Mouse (Mus musculus): ENCODE data around the gene Tia1. TPM values are rescaled to one million over a fixed set of nuclear protein-coding genes. Genes with fewer than 3 reads are reported as not detected.

Tia1 gene
- polyA plus RNA-seq, 1 experiment from 2014 or later, result 401 TPM

GRCm38 (mm10) chr6:86403728-86404099 is 305 bp upstream of the Tia1 start:
- Histone ChIP-seq H3K4me3 (peak overlapping the region; percentile 52), H3K27ac (replicated peaks) (peak overlapping the region; percentile 99), H3K4me1 (peaks cover 26% of the 10 kb centered on the region), H3K4me2 (replicated peaks) (peak overlapping the region; percentile 48), H3K27me3 (no peaks in the 10 kb centered on the region), H3K36me3 (peaks cover 2% of the 10 kb centered on the region; the same call in 1 of the 2 replicates), H3K9me3 (no peaks in the 10 kb centered on the region), H3K9ac (replicated peaks) (peak overlapping the region; percentile 83)
- peak; percentile 75 for ATAC-seq (replicated peaks)
- WGBS, result under 1% methylated on average over 15 of the region's 15 CpGs

GRCm38 (mm10) chr6:86404996-86405395 is 977 bp downstream of the Tia1 start:
- H3K9me3 ChIP-seq, result no peaks in the 10 kb centered on the region

DNA sequence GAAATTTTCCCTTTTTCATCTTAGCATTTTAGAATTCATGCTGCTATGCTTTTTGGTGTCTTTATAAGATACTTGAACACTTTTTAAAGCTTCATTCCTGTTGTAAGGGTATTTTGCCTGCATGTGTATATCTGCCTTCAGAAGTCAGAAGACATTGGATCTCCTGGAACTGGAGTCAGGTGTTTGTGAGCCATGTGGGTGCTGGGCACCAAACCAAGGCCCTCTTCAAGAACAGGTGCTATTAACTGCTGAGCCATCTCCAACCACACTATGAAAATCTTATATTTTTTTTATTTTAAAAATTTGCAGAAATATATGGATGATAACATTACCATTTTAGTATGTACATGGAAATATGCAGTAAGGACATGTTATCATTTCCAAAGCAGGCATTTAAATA is 2.3 kb downstream of the Tia1 start:
- no peak overlapping the region for H3K27ac ChIP-seq (replicated peaks)
- no peaks in the 10 kb centered on the region for H3K27me3 ChIP-seq
- H3K9ac ChIP-seq (replicated peaks), result peak overlapping the region; percentile 41
- H3K4me3 ChIP-seq, result peak overlapping the region; percentile 52
- no peaks in the 10 kb centered on the region for H3K9me3 ChIP-seq
- H3K4me1 ChIP-seq, result peaks cover 34% of the 10 kb centered on the region
- H3K4me2 ChIP-seq (replicated peaks), result peak overlapping the region; percentile 70
- H3K36me3 ChIP-seq, result peaks cover 2% of the 10 kb centered on the region; the same call in 1 of the 2 replicates
- no peak for ATAC-seq (replicated peaks)

More at GRCm38 (mm10) chr6:86404996-86405395, 977 bp downstream of the Tia1 start:
- ATAC-seq (replicated peaks), result no peak
- Histone ChIP-seq H3K4me1 (peaks cover 33% of the 10 kb centered on the region), H3K4me2 (replicated peaks) (peak overlapping the region; percentile 70), H3K36me3 (peaks cover 2% of the 10 kb centered on the region; the same call in 1 of the 2 replicates), H3K27ac (replicated peaks) (peak overlapping the region; percentile 99), H3K4me3 (peak overlapping the region; percentile 52), H3K9ac (replicated peaks) (peak overlapping the region; percentile 83), H3K27me3 (no peaks in the 10 kb centered on the region)
- under 1% methylated on average over 11 of the region's 11 CpGs for WGBS

DNA sequence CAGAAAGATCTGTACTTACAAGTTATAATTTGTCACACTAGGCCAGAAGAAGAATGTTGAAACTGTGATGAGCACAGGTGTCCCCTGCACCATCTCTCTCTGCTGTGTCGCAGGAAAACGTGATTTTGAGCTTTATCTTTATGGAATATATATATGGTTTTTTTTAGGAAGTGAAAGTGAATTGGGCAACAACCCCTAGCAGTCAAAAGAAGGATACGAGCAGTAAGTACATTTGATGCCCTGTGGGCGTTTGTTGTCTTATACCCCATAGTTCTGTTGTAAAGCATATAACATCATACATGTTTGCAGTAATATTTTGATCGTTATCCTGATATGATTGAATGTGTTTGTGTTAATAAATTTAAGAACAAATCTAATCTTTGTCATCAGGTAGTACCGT is 14.7 kb downstream of the Tia1 start:
- no peak for ATAC-seq (replicated peaks)

GRCm38 (mm10) chr6:86419239-86419638 is 15.2 kb downstream of the Tia1 start:
- no peak overlapping the region for H3K9ac ChIP-seq (replicated peaks)
- H3K27ac ChIP-seq (replicated peaks), result no peak overlapping the region
- no peaks in the 10 kb centered on the region for H3K4me1 ChIP-seq
- no peaks in the 10 kb centered on the region for H3K27me3 ChIP-seq
- no peak for ATAC-seq (replicated peaks)
- H3K4me3 ChIP-seq, result no peak overlapping the region
- H3K9me3 ChIP-seq, result no peaks in the 10 kb centered on the region
- 87% methylated on average over 3 of the region's 3 CpGs for WGBS
- peaks cover 81% of the 10 kb centered on the region for H3K36me3 ChIP-seq
- H3K4me2 ChIP-seq (replicated peaks), result no peak overlapping the region

More for the DNA sequence above, 14.7 kb downstream of the Tia1 start:
- Histone ChIP-seq H3K4me1 (no peaks in the 10 kb centered on the region), H3K36me3 (peaks cover 83% of the 10 kb centered on the region), H3K9me3 (no peaks in the 10 kb centered on the region), H3K4me3 (no peak overlapping the region), H3K27me3 (no peaks in the 10 kb centered on the region), H3K27ac (replicated peaks) (no peak overlapping the region), H3K9ac (replicated peaks) (no peak overlapping the region), H3K4me2 (replicated peaks) (no peak overlapping the region)
- 93% methylated on average over 6 of the region's 6 CpGs for WGBS

DNA sequence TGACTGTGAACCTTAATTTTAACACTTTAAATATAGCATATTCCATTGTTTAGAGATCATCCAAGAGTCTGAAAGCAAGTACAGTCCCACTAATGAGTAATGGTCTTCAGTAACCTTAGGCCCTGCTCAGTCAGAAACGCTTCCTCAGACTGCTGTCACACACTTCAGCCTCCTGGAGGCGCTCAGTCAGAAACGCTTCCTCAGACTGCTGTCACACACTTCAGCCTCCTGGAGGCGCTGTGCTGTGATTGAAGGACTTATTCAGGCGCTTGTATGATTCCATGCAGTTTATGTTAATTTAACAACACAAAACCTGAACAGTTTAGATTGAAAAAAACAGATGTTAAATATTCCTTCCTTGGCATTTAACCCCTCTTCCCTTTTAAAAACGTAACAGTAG is 16.5 kb downstream of the Tia1 start:
- H3K9me3 ChIP-seq, result no peaks in the 10 kb centered on the region
- 73% methylated on average over 6 of the region's 6 CpGs for WGBS
- H3K27me3 ChIP-seq, result no peaks in the 10 kb centered on the region
- H3K27ac ChIP-seq (replicated peaks), result no peak overlapping the region
- H3K9ac ChIP-seq (replicated peaks), result no peak overlapping the region
- no peak overlapping the region for H3K4me2 ChIP-seq (replicated peaks)
- no peaks in the 10 kb centered on the region for H3K4me1 ChIP-seq
- H3K36me3 ChIP-seq, result peaks cover 83% of the 10 kb centered on the region
- no peak for ATAC-seq (replicated peaks)
- no peak overlapping the region for H3K4me3 ChIP-seq

- Histone ChIP-seq H3K27me3 (no peaks in the 10 kb centered on the region), H3K9ac (replicated peaks) (no peak within 1 kb of the TSS), H3K4me2 (replicated peaks) (no peak within 1 kb of the TSS), H3K9me3 (no peaks in the 10 kb centered on the region), H3K4me3 (no peak within 1 kb of the TSS), H3K27ac (replicated peaks) (no peak within 1 kb of the TSS), H3K4me1 (no peaks in the 10 kb centered on the region), H3K36me3 (peaks cover 81% of the 10 kb centered on the region)
- 96% methylated on average over 1 of the region's 1 CpGs for WGBS
- no peak for ATAC-seq (replicated peaks)
Measured at GRCm38 (mm10) chr6:86426358-86426757, 22.3 kb downstream of the Tia1 start, which contains the start of gene Gm44790. Gm44790 (plus strand) TSS chr6:86426658.

DNA sequence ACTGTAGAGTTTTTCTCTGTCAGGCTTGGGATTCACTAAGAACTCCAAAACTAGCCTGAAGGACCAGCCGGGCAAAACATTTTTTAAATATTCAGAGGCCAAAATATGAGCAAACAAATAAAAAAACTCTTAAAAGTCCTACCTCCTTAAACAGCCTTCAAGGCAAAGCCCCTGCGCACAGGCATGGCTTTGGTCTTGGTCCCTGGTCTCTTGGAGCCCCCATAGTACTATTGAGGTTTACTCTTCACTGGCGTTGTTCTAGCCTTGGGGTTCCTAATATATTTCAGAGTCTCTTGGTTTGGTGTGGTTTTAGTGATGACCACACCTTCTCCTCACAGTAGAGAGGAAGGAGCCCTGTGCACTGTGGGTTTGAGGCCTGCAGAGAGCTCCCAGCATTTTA is 27.5 kb downstream of the Tia1 start:
- Histone ChIP-seq H3K4me1 (no peaks in the 10 kb centered on the region), H3K4me3 (no peak overlapping the region), H3K27me3 (no peaks in the 10 kb centered on the region), H3K27ac (replicated peaks) (no peak overlapping the region), H3K36me3 (peaks cover 87% of the 10 kb centered on the region), H3K4me2 (replicated peaks) (no peak overlapping the region), H3K9ac (replicated peaks) (no peak overlapping the region), H3K9me3 (no peaks in the 10 kb centered on the region)
- ATAC-seq (replicated peaks), result no peak
- 94% methylated on average over 3 of the region's 3 CpGs for WGBS

GRCm38 (mm10) chr6:86433696-86434095 is 29.7 kb downstream of the Tia1 start:
- H3K27ac ChIP-seq (replicated peaks), result no peak overlapping the region
- H3K4me2 ChIP-seq (replicated peaks), result no peak overlapping the region
- H3K9ac ChIP-seq (replicated peaks), result no peak overlapping the region
- no peaks in the 10 kb centered on the region for H3K9me3 ChIP-seq
- peaks cover 71% of the 10 kb centered on the region for H3K36me3 ChIP-seq
- ATAC-seq (replicated peaks), result no peak
- H3K4me1 ChIP-seq, result peaks cover 4% of the 10 kb centered on the region
- WGBS, result 93% methylated on average over 1 of the region's 1 CpGs
- no peaks in the 10 kb centered on the region for H3K27me3 ChIP-seq
- no peak overlapping the region for H3K4me3 ChIP-seq

GRCm38 (mm10) chr6:86437711-86438110 is 33.7 kb downstream of the Tia1 start:
- Histone ChIP-seq H3K27me3 (no peaks in the 10 kb centered on the region), H3K9ac (replicated peaks) (peak overlapping the region; percentile 91), H3K9me3 (no peaks in the 10 kb centered on the region), H3K4me1 (peaks cover 16% of the 10 kb centered on the region), H3K4me2 (replicated peaks) (peak overlapping the region; percentile 90), H3K27ac (replicated peaks) (peak overlapping the region; percentile 94), H3K4me3 (peak overlapping the region; percentile 97), H3K36me3 (peaks cover 41% of the 10 kb centered on the region)
- WGBS, result 2% methylated on average over 14 of the region's 14 CpGs
- 0 out of 2 replicates have a peak, but pooled peaks have one; percentile 24 for ATAC-seq (replicated peaks)

GRCm38 (mm10) chr6:86438272-86439118 is 34.5 kb downstream of the Tia1 start, which contains the start of gene C87436:
C87436 (plus strand) TSS chr6:86438374.
- Histone ChIP-seq H3K4me2 (replicated peaks) (peak within 1 kb of the TSS; percentile 90), H3K36me3 (peaks cover 36% of the 10 kb centered on the region), H3K4me3 (peak within 1 kb of the TSS; percentile 97), H3K9ac (replicated peaks) (peak within 1 kb of the TSS; percentile 91), H3K9me3 (no peaks in the 10 kb centered on the region), H3K4me1 (peaks cover 16% of the 10 kb centered on the region), H3K27ac (replicated peaks) (peak within 1 kb of the TSS; percentile 94), H3K27me3 (no peaks in the 10 kb centered on the region)
- under 1% methylated on average over 59 of the region's 59 CpGs for WGBS
- ATAC-seq (replicated peaks), result peak; percentile 95

- Histone ChIP-seq H3K9ac (replicated peaks) (peak overlapping the region; percentile 91), H3K4me2 (replicated peaks) (peak overlapping the region; percentile 90), H3K27ac (replicated peaks) (peak overlapping the region; percentile 94), H3K27me3 (no peaks in the 10 kb centered on the region), H3K4me1 (peaks cover 16% of the 10 kb centered on the region), H3K4me3 (peak overlapping the region; percentile 97), H3K9me3 (no peaks in the 10 kb centered on the region), H3K36me3 (peaks cover 38% of the 10 kb centered on the region)
- ATAC-seq (replicated peaks), result no peak
- WGBS, result 5% methylated on average over 13 of the region's 13 CpGs
Measured at GRCm38 (mm10) chr6:86439119-86439496, 35.1 kb downstream of the Tia1 start.
